Mouse (Mus musculus) C2C12 (cell line): ENCODE results near the gene Ccdc116.

Source experiments
- CTCF ChIP-seq: IDR thresholded peaks from one replicate; pipeline ENCODE4 v1.5.1; 2011; ENCODE audit not compliant: control insufficient read depth, insufficient read depth, insufficient read length
- MYOG ChIP-seq: IDR thresholded peaks from one replicate; pipeline ENCODE4 v1.6.1; 2011; ENCODE audit not compliant: control insufficient read depth, insufficient read length; ENCODE audit errors: extremely low read depth

DNA sequence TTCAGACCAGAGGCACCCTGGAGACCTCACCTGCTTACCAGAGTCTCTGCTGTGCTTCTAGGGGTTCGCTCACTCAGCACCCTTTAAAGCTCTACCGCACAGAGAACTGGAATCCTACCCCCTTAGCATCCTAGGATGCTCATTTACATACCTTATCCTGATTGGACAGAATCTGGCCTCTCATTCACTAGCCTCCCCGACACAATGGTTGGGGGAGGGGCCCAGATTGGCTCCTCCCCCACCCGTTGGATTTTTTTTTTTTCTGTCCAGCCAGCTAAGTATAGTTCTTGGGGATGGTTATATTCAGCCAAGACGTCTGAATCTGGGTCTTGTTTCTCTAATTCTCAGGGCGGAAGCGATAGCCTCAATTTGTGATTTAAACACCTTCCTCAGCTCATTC lies 2.7 kb downstream of the Ccdc116 start, which contains the start of gene Ydjc:
- TF ChIP-seq CTCF (no peak), MYOG (no peak)
